Comparison of ENCODE assay signal across 9 mouse cellular contexts in genomic region chr3:52100926-52101325, GRCm38 (mm10). TPM values are rescaled to one million over a fixed set of nuclear protein-coding genes. Genes with fewer than 3 reads are reported as not detected.
A peak's percentile ranks its signal among the peaks of the same experiment; 100 is the strongest.
DNase-seq lines count a peak whose midpoint lies in the region; ATAC-seq lines count a peak whose summit lies in the region.
"Had no signal": no experiment of that assay in that cellular context is flagged by ENCODE, and none has a peak within 500 bp of the region (broad histone marks: within the 10 kb centered on the region; RNA-seq: fewer than 3 reads in every experiment).

No protein-coding gene starts in this region.

- peak overlapping the region; percentile 33; the same call in 1 of the 2 replicates for H3K27ac ChIP-seq in liver, embryonic 11.5 days (ENCODE audit: low read depth, low read length)
- peak overlapping the region; percentile 99 for H3K27ac ChIP-seq in forebrain, embryonic 14.5 days (ENCODE audit: low read depth, low read length)
- H3K27ac ChIP-seq in neural tube, embryonic 13.5 days (replicated peaks): peak overlapping the region; percentile 99

- peaks cover 5% of the 10 kb centered on the region for H3K4me1 ChIP-seq in liver, embryonic 11.5 days (replicated peaks; ENCODE audit: control insufficient read depth, insufficient read depth, low read length)
- peaks cover 8% of the 10 kb centered on the region; the same call in 1 of the 2 replicates for H3K4me1 ChIP-seq in forebrain, embryonic 14.5 days (ENCODE audit: control insufficient read depth, insufficient read depth, low read length)
- H3K4me1 ChIP-seq in neural tube, embryonic 13.5 days (replicated peaks): peaks cover 36% of the 10 kb centered on the region

- DNase-seq in liver, embryonic 11.5 days (ENCODE audit: low spot score): no peak
- DNase-seq in liver: no peak
- DNase-seq in forebrain, embryonic 14.5 days (ENCODE audit: low spot score): peak; percentile 58
- DNase-seq in left cerebral cortex, postnatal 36 days (ENCODE audit: low spot score in 2 of 2): peak; percentile 11 to 21
- DNase-seq in natural killer cell, adult 2 months (ENCODE audit: low spot score in 2 of 2): no peak
- no peak for DNase-seq in gastrocnemius, adult 8-10 months (ENCODE audit: low spot score in 2 of 2)
- no peak for DNase-seq in right cerebral cortex, postnatal 14 days
- DNase-seq: spleen, adult 18-20 months had no signal

- intact Hi-C loops in left cerebral cortex, postnatal 36 days (cut with DNase I): loop anchor here (5.0 to 10.0 kb wide), 2 partner anchors 186 to 234 kb away; no protein-coding TSS in a partner anchor

- no peak overlapping the region for H3K9ac ChIP-seq in liver, embryonic 11.5 days (ENCODE audit: low read depth, low read length)
- H3K9ac ChIP-seq in forebrain, embryonic 14.5 days (ENCODE audit: low read length): peak overlapping the region; percentile 95; the same call in 1 of the 2 replicates
- H3K9ac ChIP-seq in neural tube, embryonic 13.5 days: peak overlapping the region; percentile 95

- no peaks in the 10 kb centered on the region for H3K36me3 ChIP-seq in liver, embryonic 11.5 days (ENCODE audit: control insufficient read depth, insufficient read depth, low read length)
- no peaks in the 10 kb centered on the region for H3K36me3 ChIP-seq in forebrain, embryonic 14.5 days (ENCODE audit: control insufficient read depth, insufficient read depth, low read length)
- H3K36me3 ChIP-seq in neural tube, embryonic 13.5 days: no peaks in the 10 kb centered on the region

- H3K9me3 ChIP-seq in liver, embryonic 11.5 days (ENCODE audit: control insufficient read depth, low read length): no peaks in the 10 kb centered on the region
- no peaks in the 10 kb centered on the region for H3K9me3 ChIP-seq in forebrain, embryonic 14.5 days (replicated peaks; ENCODE audit: control insufficient read depth, low read length)
- no peaks in the 10 kb centered on the region for H3K9me3 ChIP-seq in neural tube, embryonic 13.5 days

- H3K4me3 ChIP-seq in liver, embryonic 11.5 days (ENCODE audit: low read depth, low read length): peak overlapping the region; percentile 66; the same call in 1 of the 2 replicates
- H3K4me3 ChIP-seq in forebrain, embryonic 14.5 days (ENCODE audit: low read depth, low read length): peak overlapping the region; percentile 73
- H3K4me3 ChIP-seq in neural tube, embryonic 13.5 days: peak overlapping the region; percentile 92

- H3K27me3 ChIP-seq in liver, embryonic 11.5 days (replicated peaks; ENCODE audit: control insufficient read depth, insufficient read depth, low read length): no peaks in the 10 kb centered on the region
- no peaks in the 10 kb centered on the region for H3K27me3 ChIP-seq in forebrain, embryonic 14.5 days (replicated peaks; ENCODE audit: control insufficient read depth, insufficient read depth, low read length)
- no peaks in the 10 kb centered on the region for H3K27me3 ChIP-seq in neural tube, embryonic 13.5 days

- peak overlapping the region; percentile 93 for H3K4me2 ChIP-seq in liver, embryonic 11.5 days
- peak overlapping the region; percentile 91 for H3K4me2 ChIP-seq in forebrain, embryonic 14.5 days (ENCODE audit: low read length)
- H3K4me2 ChIP-seq in neural tube, embryonic 13.5 days: peak overlapping the region; percentile 83

- 52% methylated on average over 9 of the region's 9 CpGs for WGBS in liver, embryonic 11.5 days
- 35% methylated on average over 9 of the region's 9 CpGs for WGBS in forebrain, embryonic 14.5 days
- WGBS in neural tube, embryonic 13.5 days: 25% methylated on average over 9 of the region's 9 CpGs

- no peak for ATAC-seq in liver, embryonic 11.5 days (replicated peaks; ENCODE audit: low FRiP score)
- no peak for ATAC-seq in forebrain, embryonic 14.5 days
- ATAC-seq in neural tube, embryonic 13.5 days (ENCODE audit: low read depth): no peak

RNA-seq across cellular contexts. Expression of gene Maml3, which starts 4.0 kb away (rescaled TPM):
- 2.9 and 3.1 TPM in 2 replicates for polyA plus RNA-seq in liver, embryonic 11.5 days (2014; fragmentation: Nextera tagmentation; extraction: Ambion mirVana)
- 3.5 and 4.2 TPM in 2 replicates for polyA plus RNA-seq in forebrain, embryonic 14.5 days (2014; fragmentation: Nextera tagmentation; extraction: Ambion mirVana)
- total RNA-seq in left cerebral cortex, postnatal 36 days (2021): 10 to 100 TPM in 1 of 2 experiments, 1 to 10 TPM in 1; 6.2 to 11.9 TPM
- 8.5 and 8.6 TPM in 2 replicates for polyA plus RNA-seq in neural tube, embryonic 13.5 days (2015; fragmentation: Nextera tagmentation; extraction: Ambion mirVana)
- 1 to 10 TPM; 1.2 to 2.4 (median 1.8) TPM for total RNA-seq in gastrocnemius, adult 8-10 months (2022)

Comparison
In these comparisons a context has a peak if more than half of its experiments do, and no peak if none do; other contexts are left out.
1. DNase-seq: peak in forebrain, embryonic 14.5 days (single experiment) and left cerebral cortex, postnatal 36 days (2 of 2); none in liver, embryonic 11.5 days (single experiment), liver (single experiment), natural killer cell, adult 2 months (0 of 2), gastrocnemius, adult 8-10 months (0 of 2) and right cerebral cortex, postnatal 14 days (single experiment).
2. H3K27ac ChIP-seq: peak in every context shown above with its lines; median percentile 99 in forebrain, embryonic 14.5 days; 99 in neural tube, embryonic 13.5 days; 33 in liver, embryonic 11.5 days.
3. Peak in every context shown above with its lines, with median percentiles within 50 percentile points of each other: H3K4me2 ChIP-seq and H3K4me3 ChIP-seq.